Mouse (Mus musculus) mouse embryonic stem cell (cell line): ENCODE results near the gene Glyr1.

ENCODE experiments used
- in situ Hi-C, 2 experiments: fragments of 300-500 bp; cut with MboI; formaldehyde crosslinking; loops; 1 replicate in 1 of 2; 3 replicates in 1 of 2; pipeline ENCODE4 v1.14.3; 2019 to 2020; ENCODE audit warnings: low sequenced_read_pairs in 2 of 2, low pct_unique_long_range_greater_than_20kb in 1 of 2, mixed read lengths in 1 of 2; ENCODE audit not compliant: unreplicated experiment in 1 of 2

Glyr1 gene

GRCm38 (mm10) chr16:4969055-4969843, 80.4 kb downstream of the Glyr1 start:
- in situ Hi-C loops = no loop called here

DNA sequence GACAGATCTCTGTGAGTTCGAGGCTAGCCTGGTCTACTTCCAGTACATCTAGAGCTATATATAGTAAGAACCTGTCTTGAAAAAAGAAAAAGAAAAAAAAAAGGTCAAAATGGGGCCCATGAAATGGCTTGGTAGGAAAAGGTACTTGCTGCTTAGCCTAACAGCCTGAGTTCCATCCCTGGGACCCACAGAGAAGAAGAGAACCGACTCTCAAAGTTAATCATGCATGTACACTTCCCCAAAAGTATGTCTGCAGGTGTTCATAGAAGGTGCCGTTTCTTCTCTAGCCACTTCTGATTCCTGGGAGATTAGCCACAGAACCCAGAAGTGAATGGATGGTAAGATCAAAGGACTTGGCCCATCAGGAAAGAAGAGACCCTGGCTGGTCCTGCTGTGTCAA, 81.2 kb downstream of the Glyr1 start:
- in situ Hi-C loops = no loop called here

- in situ Hi-C loops = no loop called here
These were observed 84.1 kb downstream of the Glyr1 start for GRCm38 (mm10) chr16:4965392-4966129.

DNA sequence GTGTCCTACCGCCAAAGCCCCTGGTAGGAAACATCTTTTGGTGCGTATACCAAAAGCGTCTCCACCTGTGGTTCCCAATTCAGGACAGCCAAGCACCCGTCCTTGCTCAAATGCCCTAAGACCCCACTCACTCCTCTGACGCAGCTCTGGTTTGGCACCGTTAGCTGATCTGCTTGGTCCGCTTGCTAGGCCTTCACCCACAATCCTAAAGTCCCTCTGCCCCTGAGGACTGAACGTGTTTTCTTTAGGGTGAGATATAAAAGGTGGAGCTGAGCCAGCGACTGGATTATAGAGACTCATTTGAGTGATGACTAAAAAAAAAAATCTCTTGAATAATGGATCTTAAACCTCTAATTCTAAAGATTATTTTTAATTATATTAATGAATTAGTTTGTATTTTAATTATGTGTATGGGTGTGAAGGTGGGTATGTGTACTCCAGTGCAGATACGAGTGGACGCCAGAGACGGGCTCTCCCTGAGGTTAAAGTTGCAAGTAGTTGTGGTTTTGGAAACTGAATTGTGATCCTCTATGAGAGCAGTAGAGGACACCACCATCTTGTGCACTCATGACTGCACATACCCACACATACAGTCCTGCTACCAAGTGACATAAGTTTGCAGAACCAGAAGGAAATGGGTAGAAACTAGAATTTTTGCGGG, 84.8 kb downstream of the Glyr1 start:
- in situ Hi-C loops = no loop called here
